Mouse (Mus musculus): ENCODE data around the gene Bok.
A peak's percentile ranks its signal among the peaks of the same experiment; 100 is the strongest.
"Not testable (repeated sequence)": the region's sequence is repeated elsewhere in the genome, so short reads cannot be mapped to it uniquely, and the experiment has no call there.

Gene Bok

GRCm38 (mm10) chr1:93685401-93686244 lies at the start of gene Bok:
TSS of gene Bok (plus strand) at chr1:93685660.
- DNase-seq (ENCODE audit: low read depth, low spot score) = peak; percentile 72

- DNase-seq (ENCODE audit: low read depth, low spot score) = no peak
These were observed 49.1 kb upstream of the Bok start for GRCm38 (mm10) chr1:93636211-93636897.

DNA sequence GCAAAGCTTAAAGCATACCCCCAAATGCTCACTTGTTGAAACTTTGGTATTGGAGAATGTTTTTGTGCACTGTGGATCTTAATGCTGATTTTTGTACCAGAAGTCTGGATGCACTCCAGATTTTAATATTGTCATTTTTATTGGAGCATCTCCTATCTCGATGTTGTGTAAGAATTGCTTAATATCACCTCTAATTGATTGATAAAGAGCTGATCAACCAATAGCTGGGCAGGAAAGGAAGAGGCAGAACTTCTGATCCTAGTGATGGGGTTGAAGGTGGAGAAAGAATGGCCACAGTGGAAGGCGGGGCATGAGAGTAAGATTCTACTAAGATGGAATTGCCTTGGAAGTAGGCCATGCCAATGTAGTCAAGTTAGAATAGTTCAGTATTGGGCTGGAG lies 43.5 kb upstream of the Bok start:
- DNase-seq (ENCODE audit: low read depth, low spot score) = no peak

DNA sequence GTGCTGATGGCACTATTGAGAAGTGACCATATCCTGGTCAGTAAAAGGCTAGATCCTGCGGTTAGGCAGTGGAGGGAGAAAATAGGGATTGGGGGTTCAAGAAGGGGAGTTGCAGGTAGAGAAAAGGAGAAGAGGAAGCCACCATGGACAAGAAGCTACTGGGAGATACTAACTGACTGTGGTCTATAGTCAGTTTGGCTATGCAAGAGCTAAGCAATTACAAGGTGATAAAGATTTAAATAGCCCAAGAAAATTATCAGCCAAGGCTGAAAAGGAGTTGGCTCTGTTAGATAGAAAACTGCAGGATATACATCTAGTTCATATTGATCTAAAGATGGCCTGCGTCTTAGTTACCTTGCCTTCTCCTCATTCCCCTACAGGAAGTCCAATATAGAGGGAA lies 42.8 kb upstream of the Bok start:
- no peak for DNase-seq (ENCODE audit: low read depth, low spot score)

DNA sequence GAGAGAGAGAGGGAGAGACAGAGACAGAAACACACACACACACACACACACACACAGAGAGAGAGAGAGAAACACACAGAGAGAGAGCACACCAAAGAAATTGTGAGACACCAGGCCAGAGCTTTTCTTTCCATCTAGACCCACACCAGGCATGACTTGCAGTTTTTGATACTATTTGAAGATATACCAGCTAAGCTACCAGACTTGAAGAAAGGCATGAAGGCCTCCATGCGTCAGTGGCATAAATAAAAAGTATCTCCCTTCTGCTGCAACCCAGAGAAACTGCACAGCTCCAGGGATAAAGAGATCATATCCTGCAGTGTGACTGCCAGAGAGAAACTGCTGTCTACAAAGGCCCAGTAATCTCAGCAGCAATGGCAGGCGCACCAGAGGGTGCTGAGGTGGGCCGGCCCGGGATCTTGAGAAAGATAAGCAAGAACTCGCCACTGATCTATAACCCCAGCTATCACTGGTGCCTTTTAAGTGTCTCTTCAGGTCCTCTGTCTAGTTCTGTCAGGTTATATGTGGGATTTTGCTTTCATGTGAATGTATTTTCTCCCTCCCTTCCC lies 35.8 kb upstream of the Bok start:
- no peak for DNase-seq (ENCODE audit: low read depth, low spot score)

DNA sequence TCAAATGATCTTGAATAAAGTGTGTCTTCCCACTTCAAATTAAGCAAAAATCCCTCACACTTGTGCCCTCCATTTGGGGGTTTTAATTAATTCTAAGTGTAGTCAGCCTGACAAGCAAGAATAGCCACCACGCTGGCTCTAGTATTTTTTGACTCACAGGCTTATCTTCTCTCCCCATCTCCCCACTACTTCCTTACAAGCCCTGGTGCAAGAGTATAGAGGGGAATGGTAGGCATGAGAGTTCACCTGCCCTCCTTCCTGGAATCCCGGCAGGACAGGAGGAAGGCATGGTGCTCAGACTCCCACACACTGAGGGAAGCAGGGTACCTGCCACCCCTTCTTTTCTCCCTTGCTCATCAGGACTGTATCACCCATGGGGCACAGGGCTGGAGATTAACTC lies 31.2 kb upstream of the Bok start:
- no peak for DNase-seq (ENCODE audit: low read depth, low spot score)

DNA sequence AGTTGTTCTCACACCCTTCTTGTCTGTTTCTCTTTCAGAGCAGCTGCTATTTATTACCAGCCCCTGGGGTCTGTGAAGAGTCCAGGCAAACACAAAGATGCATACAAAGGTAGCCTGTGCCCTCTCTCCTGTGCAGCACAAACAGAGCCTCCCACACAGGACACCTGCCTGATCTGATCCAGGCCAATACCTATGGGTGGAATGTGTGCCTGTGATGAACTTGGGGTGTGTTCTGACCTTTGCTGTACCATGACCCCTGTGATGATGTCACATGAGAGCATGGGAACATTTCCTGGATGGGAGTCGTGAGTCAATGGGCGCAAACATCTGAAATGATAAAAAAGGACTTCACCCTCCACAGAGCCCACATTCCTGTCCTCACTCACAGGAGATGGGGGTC lies 30.7 kb upstream of the Bok start:
- no peak for DNase-seq (ENCODE audit: low read depth, low spot score)

DNA sequence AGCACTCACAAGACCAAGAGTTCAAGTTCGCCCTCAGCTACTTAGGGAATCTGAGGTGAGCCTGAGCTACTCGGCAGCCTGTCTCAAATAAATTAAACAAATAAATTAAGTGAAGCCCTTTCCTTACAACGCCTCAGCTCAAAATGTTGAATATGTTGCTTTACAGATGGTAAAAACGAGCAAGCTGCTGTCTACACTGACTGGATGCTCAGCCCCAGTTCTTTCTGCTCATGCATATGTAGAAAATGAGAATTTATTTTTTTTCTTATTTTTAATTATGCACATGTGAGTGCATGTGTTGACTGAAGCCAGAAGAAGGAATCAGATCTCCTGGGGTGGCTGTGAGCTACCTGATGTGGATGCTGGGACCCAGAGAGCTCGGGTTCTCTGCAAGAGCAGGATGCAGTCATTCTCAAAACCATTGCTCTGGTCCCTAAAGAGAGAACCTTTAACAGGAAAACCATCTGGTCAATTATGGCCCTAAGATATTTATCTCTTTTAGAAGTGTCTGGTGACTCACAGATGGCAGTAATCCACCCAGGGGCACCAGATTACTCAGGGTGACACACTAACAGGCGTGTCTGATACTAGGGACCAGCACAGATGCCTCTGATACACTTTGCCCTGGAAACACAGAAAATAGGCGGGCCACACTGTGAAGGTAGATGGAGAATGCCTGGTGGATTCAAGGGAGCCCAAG lies 29.0 kb upstream of the Bok start:
- no peak for DNase-seq (ENCODE audit: low read depth, low spot score)

DNA sequence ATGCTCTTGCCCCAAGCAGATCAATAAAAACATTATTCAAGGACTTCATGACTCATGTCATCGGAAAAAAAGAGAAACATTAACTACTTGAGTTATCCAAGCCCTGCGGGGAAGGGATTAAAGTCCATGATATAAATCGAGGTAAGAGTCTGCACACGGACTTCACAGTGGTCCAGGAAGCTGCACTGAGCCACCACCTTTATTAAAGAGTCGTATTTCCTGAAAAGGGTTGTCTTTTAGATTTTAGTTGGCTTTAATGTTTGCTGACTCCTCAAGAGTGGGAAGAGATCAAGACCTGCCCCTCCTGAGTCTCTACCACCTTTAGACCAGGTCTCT lies 28.5 kb upstream of the Bok start:
- DNase-seq (ENCODE audit: low read depth, low spot score) = no peak

GRCm38 (mm10) chr1:93658559-93658958 lies 26.9 kb upstream of the Bok start, which contains the start of gene Stk25:
TSS of gene Stk25 (minus strand) at chr1:93658659.
- not testable (repeated sequence) for DNase-seq (ENCODE audit: low read depth, low spot score)

DNA sequence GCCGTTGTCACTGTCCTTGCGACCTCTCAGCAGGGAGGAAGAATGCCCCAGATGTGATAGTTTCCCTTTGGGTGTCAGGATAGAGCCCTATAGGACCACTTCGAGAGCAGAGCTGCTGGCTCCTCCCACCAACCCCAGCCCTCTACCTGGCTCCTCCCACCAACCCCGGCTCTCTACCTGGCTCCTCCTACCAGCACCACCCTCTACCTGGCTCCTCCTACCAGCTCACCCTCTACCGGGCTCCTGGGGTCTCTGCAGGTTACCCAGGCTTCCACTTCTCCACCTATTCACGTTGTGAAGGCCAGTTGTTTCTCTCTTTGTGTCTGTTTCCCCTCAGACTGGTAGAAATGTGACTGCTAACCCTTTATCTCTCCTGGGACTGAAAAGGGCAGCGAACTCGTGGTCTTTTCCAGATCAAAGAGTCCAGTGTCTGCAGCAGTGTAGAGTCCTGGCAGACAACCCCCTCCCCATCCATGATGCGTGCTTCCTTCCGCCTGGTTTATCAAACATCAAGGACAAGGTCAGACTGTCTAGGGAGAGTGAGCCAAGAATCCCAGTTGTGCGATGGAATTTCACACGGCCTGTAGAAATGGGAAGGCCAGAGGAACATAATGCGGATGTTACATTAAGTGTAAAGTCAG lies 17.6 kb upstream of the Bok start:
- DNase-seq (ENCODE audit: low read depth, low spot score) = no peak

DNA sequence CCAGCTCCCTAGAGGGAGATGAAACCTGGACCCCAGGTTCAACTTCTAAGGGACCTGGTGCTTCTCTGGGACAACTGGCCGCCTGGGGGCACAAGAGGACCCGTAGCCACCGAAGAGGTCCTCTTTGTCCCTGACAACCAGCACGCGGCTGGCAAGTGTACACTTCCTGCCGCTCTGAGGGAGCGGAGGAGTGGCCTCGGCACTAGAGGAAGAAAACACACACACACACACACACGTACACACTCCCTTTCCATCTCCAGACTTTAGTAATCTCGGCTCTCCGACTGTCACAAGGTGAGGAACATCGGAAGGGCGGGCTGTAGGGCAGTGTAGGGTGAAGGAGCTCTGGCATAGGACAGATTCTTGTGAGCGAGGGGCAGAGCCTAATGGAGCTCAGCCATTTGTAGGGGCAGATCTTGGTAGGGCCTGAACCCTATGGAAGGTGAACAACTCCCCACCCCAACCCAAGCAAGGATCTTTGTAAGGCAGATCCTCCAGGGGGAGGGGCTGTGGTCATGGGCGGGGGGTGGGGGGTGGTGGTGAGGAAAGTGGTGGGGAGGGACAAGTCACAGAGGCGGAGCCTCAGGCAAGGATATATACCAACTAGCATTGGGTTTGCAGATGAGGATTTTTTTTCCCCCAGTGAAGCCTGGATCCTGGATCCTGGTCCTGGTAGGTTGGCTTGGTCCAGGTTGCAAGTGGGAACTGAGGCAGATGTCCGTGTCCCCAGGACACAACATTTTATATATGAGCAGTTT lies 16.5 kb upstream of the Bok start:
- peak; percentile 69 for DNase-seq (ENCODE audit: low read depth, low spot score)

GRCm38 (mm10) chr1:93669941-93670340 lies 15.5 kb upstream of the Bok start:
- no peak for DNase-seq (ENCODE audit: low read depth, low spot score)

- no peak for DNase-seq (ENCODE audit: low read depth, low spot score)
These were observed 12.8 kb upstream of the Bok start for GRCm38 (mm10) chr1:93672682-93673081.

DNA sequence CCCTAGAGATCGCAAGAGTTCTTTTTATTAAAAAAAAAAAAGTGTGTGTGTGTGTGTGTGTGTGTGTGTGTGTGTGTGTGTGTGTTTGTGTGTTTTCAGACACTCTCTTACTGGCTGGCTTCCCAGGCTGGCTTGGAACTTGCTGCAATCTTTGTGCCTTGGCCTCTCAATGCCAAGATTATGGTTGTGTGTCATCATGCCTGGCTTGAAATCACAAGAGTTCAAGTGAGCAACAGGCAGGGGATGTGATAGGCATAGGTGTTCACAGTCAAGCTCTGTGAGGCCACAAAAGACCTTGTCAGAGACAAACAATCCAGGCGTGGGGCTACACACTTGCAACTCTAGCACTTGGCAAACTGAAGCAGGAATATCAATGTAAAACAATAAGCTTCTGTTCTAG lies 7.1 kb upstream of the Bok start:
- DNase-seq (ENCODE audit: low read depth, low spot score) = peak; percentile 81

DNA sequence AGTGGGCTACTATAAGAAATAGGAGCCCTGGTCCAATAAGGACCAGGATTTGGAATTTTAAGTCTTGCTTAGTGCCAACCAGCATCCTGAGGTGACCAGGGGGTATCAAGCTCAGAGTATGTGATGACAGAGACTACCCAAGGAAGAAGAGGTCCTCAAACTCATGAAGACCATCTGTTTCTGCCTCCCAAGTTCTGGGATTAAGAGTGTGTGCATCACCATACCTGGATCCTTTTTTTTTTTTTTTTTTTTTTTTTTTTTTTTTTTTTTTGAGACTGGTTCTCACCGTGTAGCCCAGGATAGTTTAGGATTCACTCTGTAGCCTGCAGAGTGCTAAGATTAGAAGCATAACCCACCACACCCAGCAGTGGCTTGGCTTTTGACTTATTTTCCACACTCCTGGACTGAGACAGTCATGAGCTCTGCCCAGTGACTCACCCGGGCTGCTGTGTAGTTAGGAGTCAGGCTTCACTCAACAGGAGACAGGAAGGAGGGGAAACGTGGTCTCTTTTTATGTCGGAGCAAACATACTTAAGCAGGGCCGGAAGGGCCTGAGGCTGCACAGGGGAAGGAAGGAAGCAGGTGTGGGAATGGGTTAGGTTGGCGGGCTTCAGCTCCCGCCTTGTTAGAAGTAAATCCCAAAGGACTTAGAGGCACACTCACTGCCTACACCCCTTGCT lies 5.4 kb upstream of the Bok start:
- peak; percentile 65 for DNase-seq (ENCODE audit: low read depth, low spot score)

GRCm38 (mm10) chr1:93686245-93686960 lies 943 bp downstream of the Bok start:
- no peak for DNase-seq (ENCODE audit: low read depth, low spot score)

DNA sequence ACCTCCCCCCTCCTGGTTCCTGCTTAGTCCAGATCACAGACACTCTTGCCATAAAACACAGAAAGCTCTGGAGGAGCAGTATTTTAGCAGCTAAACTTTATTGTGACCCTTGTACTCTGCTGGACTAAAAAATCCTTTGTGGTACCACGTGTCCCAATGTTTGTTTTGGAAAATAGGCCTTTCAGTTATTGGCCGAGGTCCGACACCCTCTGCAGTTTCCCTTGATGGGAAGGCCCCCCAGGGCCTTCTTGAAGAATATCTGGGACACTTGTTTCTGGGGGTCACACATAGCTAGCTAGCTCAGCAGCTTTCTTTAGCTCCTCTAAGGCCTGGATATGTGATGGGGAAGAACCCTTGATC lies 1.5 kb downstream of the Bok start:
- DNase-seq (ENCODE audit: low read depth, low spot score) = no peak

- no peak for DNase-seq (ENCODE audit: low read depth, low spot score)
These were observed 2.7 kb downstream of the Bok start for GRCm38 (mm10) chr1:93688154-93688553.
